Mouse (Mus musculus) hindbrain, embryonic 16.5 days (tissue): Measurements from ENCODE around the gene Rab43. TPM values are rescaled to one million over a fixed set of nuclear protein-coding genes. Genes with fewer than 3 reads are reported as not detected.

Experiments
- ATAC-seq: fragments of 200-750 bp; cut with Nextera tagmentation; 2 replicates; pipeline ENCODE4 v1.8.0; 2017; ENCODE audit warnings: moderate TSS enrichment, moderate library complexity
- H3K27ac ChIP-seq: fragments of 300-500 bp; sonication (generic); 2 replicates; pipeline ENCODE4 v1.5.1; 2014; ENCODE audit warnings: low read depth, mild to moderate bottlenecking, control low read depth, low read length, moderate library complexity
- H3K27me3 ChIP-seq: fragments of 300-500 bp; sonication (generic); replicated peaks from 2 replicates; pipeline ENCODE4 v1.6.1; 2014; ENCODE audit warnings: low read length; ENCODE audit not compliant: control insufficient read depth, insufficient read depth
- H3K36me3 ChIP-seq: fragments of 300-500 bp; sonication (generic); 2 replicates; pipeline ENCODE4 v1.6.1; 2014; ENCODE audit warnings: mild to moderate bottlenecking, low read length, moderate library complexity, mixed read lengths; ENCODE audit not compliant: control insufficient read depth, insufficient read depth
- H3K4me1 ChIP-seq: fragments of 300-500 bp; sonication (generic); 2 replicates; pipeline ENCODE4 v1.6.1; 2014; ENCODE audit warnings: low read depth, low read length; ENCODE audit not compliant: control insufficient read depth, insufficient read depth
- H3K4me2 ChIP-seq: fragments of 300-500 bp; sonication (generic); 2 replicates; pipeline ENCODE4 v1.6.1; 2014; ENCODE audit warnings: mild to moderate bottlenecking, low read length, control low read depth, moderate library complexity
- H3K4me3 ChIP-seq: fragments of 300-500 bp; sonication (generic); 2 replicates; pipeline ENCODE4 v1.5.1; 2014; ENCODE audit warnings: mild to moderate bottlenecking, low read length, control low read depth, moderate library complexity
- H3K9ac ChIP-seq: fragments of 300-500 bp; sonication (generic); 2 replicates; pipeline ENCODE4 v1.6.1; 2014; ENCODE audit warnings: low read depth, mild to moderate bottlenecking, control low read depth, low read length, moderate library complexity
- H3K9me3 ChIP-seq: fragments of 300-500 bp; sonication (generic); 2 replicates; pipeline ENCODE4 v1.6.1; 2014; ENCODE audit warnings: mild to moderate bottlenecking, low read length, moderate library complexity; ENCODE audit not compliant: control insufficient read depth
- WGBS: fragments of 180-500 bp; shearing (Covaris S2); extraction: QIAGEN DNeasy Blood & Tissue Kit; methylation state at CpG from one replicate; pipeline ENCODE4 v1.1.7; 2014; 5-methylcytosine and 5-hydroxymethylcytosine counted together
- polyA plus RNA-seq: library from polyadenylated mRNA; unstranded; fragments of >200 nt; fragmentation: Nextera tagmentation; extraction: Ambion mirVana; gene quantifications from 2 replicates; pipeline ENCODE4 v1.2.1, GENCODE M21; 2015

The Rab43 gene
- polyA plus RNA-seq, 1 experiment from 2014 or later: 9.4 TPM

DNA sequence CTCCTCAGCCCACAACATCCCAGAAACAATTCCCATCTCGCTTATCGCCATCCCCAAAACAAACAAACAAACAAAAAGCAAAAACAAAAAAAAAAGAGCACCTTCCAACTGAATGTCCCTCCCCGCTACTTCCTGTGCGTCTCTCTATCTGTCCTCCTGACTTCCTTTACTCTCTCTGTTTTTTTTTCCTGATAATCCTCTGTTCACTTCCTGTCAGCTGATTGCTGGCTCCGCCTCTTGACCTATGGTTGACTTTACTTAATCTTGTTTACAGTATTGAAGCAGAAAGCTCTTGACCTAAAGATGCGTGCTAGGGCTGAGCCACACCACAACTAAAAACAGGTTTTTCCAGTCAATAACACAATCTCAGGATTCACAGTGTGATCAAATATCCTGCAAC, 63.4 kb downstream of the Rab43 start:
- Histone ChIP-seq H3K27me3 (no peaks in the 10 kb centered on the region), H3K9ac (no peak overlapping the region)
- WGBS: 95% methylated on average over 6 of the region's 6 CpGs

DNA sequence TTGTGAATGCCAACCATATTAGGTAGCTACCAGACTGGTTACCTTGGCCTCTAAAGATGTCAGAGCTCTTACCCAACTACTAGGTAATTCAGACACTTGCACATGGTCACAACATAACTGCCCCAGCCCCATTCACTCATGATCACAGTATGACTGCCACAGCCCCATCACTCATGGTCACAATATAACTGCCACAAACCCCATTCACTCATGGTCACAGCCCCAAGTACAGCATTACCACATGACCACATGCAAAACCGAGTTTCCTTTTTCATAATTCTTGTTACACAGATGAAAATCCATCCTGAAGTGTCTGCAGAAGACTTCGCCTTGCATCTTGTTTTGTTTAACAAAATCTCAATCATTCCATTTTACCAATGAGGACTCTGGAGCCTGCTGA, 63.9 kb downstream of the Rab43 start:
- Histone ChIP-seq H3K9ac (no peak overlapping the region), H3K9me3 (no peaks in the 10 kb centered on the region), H3K4me2 (no peak overlapping the region), H3K36me3 (no peaks in the 10 kb centered on the region), H3K4me1 (no peaks in the 10 kb centered on the region), H3K27ac (no peak overlapping the region), H3K27me3 (no peaks in the 10 kb centered on the region), H3K4me3 (no peak overlapping the region)
- 97% methylated on average over 2 of the region's 2 CpGs for WGBS
- ATAC-seq: no peak

More for the DNA sequence above, 63.4 kb downstream of the Rab43 start:
- Histone ChIP-seq H3K36me3 (no peaks in the 10 kb centered on the region), H3K9me3 (no peaks in the 10 kb centered on the region), H3K4me1 (no peaks in the 10 kb centered on the region), H3K4me2 (no peak overlapping the region), H3K27ac (no peak overlapping the region), H3K4me3 (no peak overlapping the region)
- ATAC-seq: no peak

DNA sequence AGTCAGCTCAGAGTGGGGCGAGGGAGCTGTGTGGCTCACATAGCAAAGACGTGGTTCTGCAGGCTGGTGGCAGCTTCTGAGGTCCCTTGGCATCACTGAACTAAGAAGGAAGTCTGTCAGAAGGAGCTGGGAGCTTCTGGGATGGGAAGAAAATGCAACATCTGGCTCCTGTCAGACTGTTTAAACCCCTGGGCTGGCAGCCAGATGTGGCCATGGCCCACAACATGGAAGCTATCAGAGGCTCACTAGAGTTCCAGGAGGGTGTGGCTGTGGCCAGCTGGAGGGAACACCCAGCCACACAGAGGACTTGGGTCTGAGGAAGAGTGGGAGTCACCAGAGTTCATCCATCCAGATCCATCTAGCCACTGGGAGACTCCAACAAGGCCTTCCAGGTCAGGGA, 65.1 kb downstream of the Rab43 start:
- Histone ChIP-seq H3K27me3 (no peaks in the 10 kb centered on the region), H3K4me3 (no peak overlapping the region), H3K4me2 (no peak overlapping the region), H3K9ac (no peak overlapping the region), H3K9me3 (no peaks in the 10 kb centered on the region), H3K4me1 (no peaks in the 10 kb centered on the region), H3K27ac (no peak overlapping the region), H3K36me3 (no peaks in the 10 kb centered on the region)
- ATAC-seq: no peak
- 75% methylated on average over 2 of the region's 2 CpGs for WGBS

DNA sequence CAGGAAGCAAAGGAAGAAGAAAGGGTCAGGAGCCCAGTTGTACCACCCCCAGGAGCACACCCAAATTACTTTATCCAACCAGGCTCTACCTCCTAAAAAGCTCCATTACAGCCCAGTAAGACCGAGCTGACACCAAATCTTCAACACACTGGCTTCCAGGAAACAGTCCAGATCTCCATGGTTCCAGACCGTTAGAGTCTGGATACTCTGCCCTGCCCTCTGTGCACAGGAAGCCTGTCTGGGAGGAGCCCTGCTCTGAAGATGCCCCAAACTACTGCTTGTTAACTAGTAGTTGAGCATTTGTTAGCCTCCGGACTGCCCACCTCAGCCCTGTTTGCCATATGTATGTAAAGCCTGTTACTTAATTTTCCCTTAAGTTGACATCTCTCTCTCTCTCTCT, 65.9 kb downstream of the Rab43 start:
- Histone ChIP-seq H3K27me3 (no peaks in the 10 kb centered on the region), H3K9me3 (no peaks in the 10 kb centered on the region), H3K4me3 (no peak overlapping the region), H3K4me1 (no peaks in the 10 kb centered on the region), H3K4me2 (no peak overlapping the region), H3K9ac (no peak overlapping the region), H3K27ac (no peak overlapping the region), H3K36me3 (no peaks in the 10 kb centered on the region)
- no peak for ATAC-seq
- 68% methylated on average over 3 of the region's 3 CpGs for WGBS

DNA sequence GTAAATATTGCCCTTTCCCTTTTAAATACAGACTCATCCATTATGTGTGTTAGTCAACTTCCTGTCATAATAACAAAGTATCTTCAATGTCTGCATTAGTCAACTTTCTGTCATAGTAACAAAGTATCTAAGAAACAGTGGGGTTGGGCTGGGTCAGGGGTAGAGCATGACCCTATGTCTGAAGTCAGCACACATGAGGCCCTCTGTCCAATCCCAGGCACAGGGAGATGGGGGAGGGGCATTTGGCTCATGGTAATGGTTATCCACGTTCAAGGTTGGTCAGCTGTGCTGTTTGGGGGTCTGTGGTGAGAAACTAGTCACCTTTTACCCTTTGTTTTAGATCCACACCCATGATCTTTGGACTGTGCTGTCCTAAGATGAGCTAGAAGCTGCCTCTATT, 66.7 kb downstream of the Rab43 start:
- Histone ChIP-seq H3K9me3 (no peaks in the 10 kb centered on the region), H3K9ac (no peak overlapping the region), H3K4me1 (no peaks in the 10 kb centered on the region), H3K4me3 (no peak overlapping the region), H3K4me2 (no peak overlapping the region), H3K36me3 (no peaks in the 10 kb centered on the region), H3K27ac (no peak overlapping the region), H3K27me3 (no peaks in the 10 kb centered on the region)
- ATAC-seq: no peak
- WGBS: 24% methylated on average over 1 of the region's 1 CpGs

DNA sequence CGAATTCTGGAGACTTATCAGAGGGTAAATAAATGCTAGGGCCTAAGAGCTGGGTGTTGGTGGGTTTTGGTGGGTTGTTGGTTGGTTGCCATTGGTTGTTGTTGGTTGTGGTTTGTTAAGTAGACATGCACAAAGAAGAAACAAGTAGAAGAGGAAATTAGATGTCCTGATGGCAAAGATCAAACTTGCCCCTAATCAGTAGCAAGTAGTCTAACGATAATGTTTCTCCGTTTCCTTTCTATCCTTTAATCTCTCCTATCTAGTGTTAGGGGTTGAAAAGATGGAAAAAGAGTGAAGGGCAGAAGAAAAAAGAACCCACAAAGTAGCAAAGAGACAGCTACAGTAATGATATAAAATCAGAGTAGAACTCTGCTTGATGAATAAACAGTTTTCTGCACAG, 67.3 kb downstream of the Rab43 start:
- H3K4me1 ChIP-seq: no peaks in the 10 kb centered on the region
- no peaks in the 10 kb centered on the region for H3K36me3 ChIP-seq
- H3K9ac ChIP-seq: no peak overlapping the region
- no peaks in the 10 kb centered on the region for H3K27me3 ChIP-seq
- no peak overlapping the region for H3K4me3 ChIP-seq
- 96% methylated on average over 3 of the region's 3 CpGs for WGBS
- H3K4me2 ChIP-seq: no peak overlapping the region
- no peak overlapping the region for H3K27ac ChIP-seq
- no peaks in the 10 kb centered on the region for H3K9me3 ChIP-seq
- no peak for ATAC-seq

DNA sequence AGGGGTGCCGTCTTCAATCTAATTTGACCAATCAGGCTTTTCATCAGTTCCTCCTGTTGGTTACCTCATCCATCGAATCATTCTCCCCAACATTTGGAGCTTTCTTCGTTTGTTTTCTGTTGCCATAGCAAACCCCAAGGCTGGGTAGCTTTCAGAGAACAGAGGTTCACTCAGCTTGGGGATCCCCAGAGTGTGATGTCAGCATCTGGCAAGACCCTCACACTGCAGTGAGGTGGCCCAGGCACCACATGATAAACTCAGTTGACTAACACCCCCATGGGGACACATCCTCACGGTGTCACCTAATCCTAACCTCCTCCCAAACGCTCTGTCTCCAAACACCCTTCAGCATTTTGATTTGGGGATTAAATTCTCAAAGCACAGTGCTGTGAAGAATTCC, 68.7 kb downstream of the Rab43 start:
- H3K9me3 ChIP-seq: no peaks in the 10 kb centered on the region
- H3K4me3 ChIP-seq: no peak overlapping the region
- H3K27me3 ChIP-seq: no peaks in the 10 kb centered on the region
- H3K9ac ChIP-seq: no peak overlapping the region
- 71% methylated on average over 5 of the region's 5 CpGs for WGBS
- H3K36me3 ChIP-seq: no peaks in the 10 kb centered on the region
- H3K4me1 ChIP-seq: no peaks in the 10 kb centered on the region; the same call in 1 of the 2 replicates
- H3K27ac ChIP-seq: no peak overlapping the region
- H3K4me2 ChIP-seq: no peak overlapping the region
- no peak for ATAC-seq

DNA sequence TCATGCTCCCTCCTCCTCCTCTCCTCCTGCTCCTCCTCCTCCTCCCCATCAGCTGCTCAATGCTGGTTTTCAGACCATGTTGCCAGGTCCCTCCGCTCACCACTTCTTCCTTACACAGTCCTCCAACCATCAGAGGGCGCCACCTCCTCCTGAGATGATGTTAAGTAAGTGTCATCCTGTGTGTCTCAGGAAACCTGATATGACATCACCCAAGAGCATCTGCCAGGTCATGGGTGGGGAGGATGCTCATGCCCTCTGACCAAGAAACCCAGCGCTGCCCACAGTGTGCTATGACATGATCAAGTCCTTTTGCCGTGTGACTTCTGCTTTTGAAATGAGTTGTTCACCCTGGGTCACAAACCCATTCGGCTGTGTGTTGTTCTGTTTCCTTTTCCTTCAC, 69.2 kb downstream of the Rab43 start:
- H3K9me3 ChIP-seq: no peaks in the 10 kb centered on the region
- H3K4me1 ChIP-seq: no peaks in the 10 kb centered on the region; the same call in 1 of the 2 replicates
- H3K4me2 ChIP-seq: no peak overlapping the region
- H3K36me3 ChIP-seq: no peaks in the 10 kb centered on the region
- no peak overlapping the region for H3K4me3 ChIP-seq
- no peak overlapping the region for H3K27ac ChIP-seq
- no peak overlapping the region for H3K9ac ChIP-seq
- no peaks in the 10 kb centered on the region for H3K27me3 ChIP-seq
- 81% methylated on average over 5 of the region's 5 CpGs for WGBS
- no peak for ATAC-seq

DNA sequence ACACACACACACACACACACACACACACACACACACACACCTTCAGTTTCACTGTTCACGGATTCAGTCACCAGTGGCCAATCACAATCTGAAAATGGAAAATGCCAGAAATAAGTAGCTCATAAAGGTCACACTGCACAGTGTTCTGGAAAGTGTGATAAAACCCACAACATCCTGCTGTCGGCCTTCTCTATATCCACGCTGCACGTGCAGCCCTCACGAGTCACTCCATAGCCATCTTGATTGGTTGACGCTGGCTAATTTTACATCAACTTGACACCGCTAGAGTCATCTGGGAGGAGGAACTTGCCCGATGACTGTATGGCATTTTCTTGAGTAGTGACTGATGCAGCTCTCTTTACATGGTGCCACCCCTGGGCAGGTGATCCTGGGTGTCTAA, 70.0 kb downstream of the Rab43 start:
- H3K4me3 ChIP-seq: no peak overlapping the region
- ATAC-seq: no peak
- H3K9me3 ChIP-seq: no peaks in the 10 kb centered on the region
- WGBS: 91% methylated on average over 8 of the region's 8 CpGs
- H3K4me2 ChIP-seq: no peak overlapping the region
- no peaks in the 10 kb centered on the region for H3K27me3 ChIP-seq
- H3K4me1 ChIP-seq: no peaks in the 10 kb centered on the region; the same call in 1 of the 2 replicates
- H3K27ac ChIP-seq: no peak overlapping the region
- H3K9ac ChIP-seq: no peak overlapping the region
- no peaks in the 10 kb centered on the region for H3K36me3 ChIP-seq

DNA sequence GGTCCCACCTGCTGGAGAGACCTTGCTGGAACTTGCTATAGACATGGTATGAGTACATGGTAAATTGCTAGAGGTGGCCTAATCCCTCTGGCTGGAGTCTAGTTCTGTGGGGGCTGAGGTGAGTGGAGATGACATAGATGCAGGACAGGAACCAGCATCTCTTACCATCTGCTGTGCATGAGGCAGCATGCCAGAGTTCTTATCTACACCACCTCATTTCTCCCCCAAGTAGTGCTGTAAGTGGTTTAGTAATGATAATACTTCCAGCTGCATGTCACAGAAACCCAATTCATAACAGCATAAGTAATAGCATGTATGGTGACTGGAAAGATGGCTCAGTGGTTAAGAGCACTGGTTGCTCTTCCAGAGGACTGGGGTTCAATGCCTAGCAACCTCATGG, 71.5 kb downstream of the Rab43 start:
- Histone ChIP-seq H3K27me3 (no peaks in the 10 kb centered on the region), H3K4me2 (no peak overlapping the region), H3K4me3 (no peak overlapping the region), H3K36me3 (no peaks in the 10 kb centered on the region), H3K4me1 (no peaks in the 10 kb centered on the region; the same call in 1 of the 2 replicates), H3K27ac (no peak overlapping the region), H3K9me3 (no peaks in the 10 kb centered on the region), H3K9ac (no peak overlapping the region)
- ATAC-seq: no peak
